Mouse (Mus musculus) kidney, embryonic 16.5 days (tissue): Measurements from ENCODE around the gene Creld1. TPM values are rescaled to one million over a fixed set of nuclear protein-coding genes. Genes with fewer than 3 reads are reported as not detected.

Experiments used
- ATAC-seq: fragments of 200-750 bp; cut with Nextera tagmentation; 2 replicates; pipeline ENCODE4 v1.8.0; 2017; ENCODE audit warnings: moderate TSS enrichment; ENCODE audit not compliant: low FRiP score, low TSS enrichment
- H3K27ac ChIP-seq: fragments of 300-500 bp; sonication (generic); 2 replicates; pipeline ENCODE4 v1.5.1; 2014; ENCODE audit warnings: low read length
- H3K27me3 ChIP-seq: fragments of 300-500 bp; sonication (generic); 2 replicates; pipeline ENCODE4 v1.6.1; 2014; ENCODE audit warnings: low read length, control low read depth, mixed read lengths; ENCODE audit not compliant: insufficient read depth
- H3K36me3 ChIP-seq: fragments of 300-500 bp; sonication (generic); 2 replicates; pipeline ENCODE4 v1.6.1; 2014; ENCODE audit warnings: low read length, control low read depth, mixed read lengths; ENCODE audit not compliant: insufficient read depth
- H3K4me1 ChIP-seq: fragments of 300-500 bp; sonication (generic); 2 replicates; pipeline ENCODE4 v1.6.1; 2014; ENCODE audit warnings: low read length, control low read depth, mixed read lengths; ENCODE audit not compliant: insufficient read depth
- H3K4me2 ChIP-seq: fragments of 300-500 bp; sonication (generic); replicated peaks from 2 replicates; pipeline ENCODE4 v1.6.1; 2014; ENCODE audit warnings: low read depth, low read length
- H3K4me3 ChIP-seq: fragments of 300-500 bp; sonication (generic); 2 replicates; pipeline ENCODE4 v1.5.1; 2014; ENCODE audit warnings: mild to moderate bottlenecking, low read length
- H3K9ac ChIP-seq: fragments of 300-500 bp; sonication (generic); replicated peaks from 2 replicates; pipeline ENCODE4 v1.6.1; 2014; ENCODE audit warnings: low read length
- H3K9me3 ChIP-seq: fragments of 300-500 bp; sonication (generic); 2 replicates; pipeline ENCODE4 v1.6.1; 2016; ENCODE audit warnings: low read length, control low read depth
- WGBS: fragments of 180-500 bp; shearing (Covaris S2); extraction: QIAGEN DNeasy Blood & Tissue Kit; methylation state at CpG from one replicate; pipeline ENCODE4 v1.1.7; 2014; 5-methylcytosine and 5-hydroxymethylcytosine counted together
- polyA plus RNA-seq: library from polyadenylated mRNA; unstranded; fragments of >200 nt; fragmentation: Nextera tagmentation; extraction: Ambion mirVana; gene quantifications from 2 replicates; pipeline ENCODE4 v1.2.1, GENCODE M21; 2015

Creld1 gene
- 43.4 and 45.8 TPM in 2 replicates for polyA plus RNA-seq

- Histone ChIP-seq H3K4me3 (peak within 1 kb of the TSS; percentile 60), H3K9me3 (no peaks in the 10 kb centered on the region), H3K4me2 (peak within 1 kb of the TSS; percentile 66), H3K9ac (peak within 1 kb of the TSS; percentile 73), H3K27ac (peak within 1 kb of the TSS; percentile 88), H3K36me3 (peaks cover 7% of the 10 kb centered on the region; the same call in 1 of the 2 replicates), H3K4me1 (peaks cover 19% of the 10 kb centered on the region), H3K27me3 (peaks cover 16% of the 10 kb centered on the region; the same call in 1 of the 2 replicates)
- under 1% methylated on average over 26 of the region's 26 CpGs for WGBS
- peak; percentile 96 for ATAC-seq
Measured at GRCm38 (mm10) chr6:113483100-113483615, at the start of gene Creld1. Gene Creld1 (plus strand): TSS chr6:113483297.

- WGBS = 64% methylated on average over 3 of the region's 3 CpGs
- Histone ChIP-seq H3K9me3 (no peaks in the 10 kb centered on the region), H3K36me3 (no peaks in the 10 kb centered on the region), H3K27ac (no peak overlapping the region), H3K4me1 (no peaks in the 10 kb centered on the region), H3K27me3 (no peaks in the 10 kb centered on the region), H3K4me2 (no peak overlapping the region), H3K4me3 (no peak overlapping the region), H3K9ac (no peak overlapping the region)
- no peak for ATAC-seq
Measured at GRCm38 (mm10) chr6:113433661-113434060, 49.4 kb upstream of the Creld1 start.

- no peaks in the 10 kb centered on the region for H3K27me3 ChIP-seq
- H3K4me2 ChIP-seq = no peak overlapping the region
- 77% methylated on average over 7 of the region's 7 CpGs for WGBS
- no peak overlapping the region for H3K27ac ChIP-seq
- H3K36me3 ChIP-seq = no peaks in the 10 kb centered on the region
- H3K9me3 ChIP-seq = no peaks in the 10 kb centered on the region
- H3K9ac ChIP-seq = no peak overlapping the region
- no peak overlapping the region for H3K4me3 ChIP-seq
- no peaks in the 10 kb centered on the region for H3K4me1 ChIP-seq
- ATAC-seq = no peak
Measured at GRCm38 (mm10) chr6:113434691-113435090, 48.4 kb upstream of the Creld1 start.

- 71% methylated on average over 9 of the region's 9 CpGs for WGBS
- H3K27ac ChIP-seq = no peak within 1 kb of the TSS
Measured at GRCm38 (mm10) chr6:113435664-113436205, 47.4 kb upstream of the Creld1 start, which contains the start of gene Cidec. Gene Cidec (minus strand): TSS chr6:113435760.

GRCm38 (mm10) chr6:113437135-113437534 is 46.0 kb upstream of the Creld1 start:
- Histone ChIP-seq H3K4me1 (no peaks in the 10 kb centered on the region), H3K9me3 (no peaks in the 10 kb centered on the region), H3K9ac (no peak overlapping the region), H3K4me3 (no peak overlapping the region), H3K27ac (no peak overlapping the region), H3K36me3 (no peaks in the 10 kb centered on the region), H3K4me2 (no peak overlapping the region), H3K27me3 (no peaks in the 10 kb centered on the region)
- ATAC-seq = no peak
- 72% methylated on average over 12 of the region's 12 CpGs for WGBS

More at GRCm38 (mm10) chr6:113435664-113436205, 47.4 kb upstream of the Creld1 start, which contains the start of gene Cidec:
- Histone ChIP-seq H3K4me1 (no peaks in the 10 kb centered on the region), H3K27me3 (no peaks in the 10 kb centered on the region), H3K9ac (no peak within 1 kb of the TSS), H3K9me3 (no peaks in the 10 kb centered on the region), H3K4me3 (no peak within 1 kb of the TSS), H3K4me2 (no peak within 1 kb of the TSS), H3K36me3 (no peaks in the 10 kb centered on the region)
- no peak for ATAC-seq

- Histone ChIP-seq H3K27me3 (no peaks in the 10 kb centered on the region), H3K9me3 (no peaks in the 10 kb centered on the region), H3K4me1 (peaks cover 9% of the 10 kb centered on the region), H3K4me2 (no peak overlapping the region), H3K27ac (no peak overlapping the region), H3K4me3 (no peak overlapping the region), H3K36me3 (no peaks in the 10 kb centered on the region), H3K9ac (no peak overlapping the region)
- WGBS = 58% methylated on average over 12 of the region's 12 CpGs
- no peak for ATAC-seq
Measured at GRCm38 (mm10) chr6:113438721-113439430, 44.2 kb upstream of the Creld1 start.

- no peak overlapping the region for H3K9ac ChIP-seq
- no peaks in the 10 kb centered on the region for H3K9me3 ChIP-seq
- H3K4me2 ChIP-seq = no peak overlapping the region
- peaks cover 17% of the 10 kb centered on the region for H3K4me1 ChIP-seq
- WGBS = 85% methylated on average over 3 of the region's 3 CpGs
- no peak overlapping the region for H3K27ac ChIP-seq
- no peaks in the 10 kb centered on the region for H3K27me3 ChIP-seq
- ATAC-seq = no peak
- H3K4me3 ChIP-seq = no peak overlapping the region
- H3K36me3 ChIP-seq = no peaks in the 10 kb centered on the region
Measured at GRCm38 (mm10) chr6:113440686-113441085, 42.4 kb upstream of the Creld1 start.

GRCm38 (mm10) chr6:113441147-113441680 is 41.9 kb upstream of the Creld1 start:
- ATAC-seq = no peak; the same call in 1 of the 2 replicates
- no peaks in the 10 kb centered on the region for H3K36me3 ChIP-seq
- H3K4me3 ChIP-seq = no peak overlapping the region
- WGBS = 55% methylated on average over 7 of the region's 7 CpGs
- H3K9ac ChIP-seq = no peak overlapping the region
- no peak overlapping the region for H3K4me2 ChIP-seq
- peaks cover 19% of the 10 kb centered on the region for H3K4me1 ChIP-seq
- no peaks in the 10 kb centered on the region for H3K27me3 ChIP-seq
- H3K27ac ChIP-seq = no peak overlapping the region
- no peaks in the 10 kb centered on the region for H3K9me3 ChIP-seq

GRCm38 (mm10) chr6:113442087-113442441 is 41.0 kb upstream of the Creld1 start:
- ATAC-seq = no peak
- Histone ChIP-seq H3K4me3 (peak overlapping the region; percentile 93), H3K9me3 (no peaks in the 10 kb centered on the region), H3K27ac (peak overlapping the region; percentile 69), H3K4me1 (peaks cover 19% of the 10 kb centered on the region), H3K9ac (peak overlapping the region; percentile 96), H3K27me3 (no peaks in the 10 kb centered on the region), H3K36me3 (peaks cover 4% of the 10 kb centered on the region), H3K4me2 (peak overlapping the region; percentile 84)
- 38% methylated on average over 9 of the region's 9 CpGs for WGBS
